Mouse (Mus musculus) embryonic facial prominence, embryonic 12.5 days (tissue): ENCODE results near the gene Cntnap5a. TPM values are rescaled to one million over a fixed set of nuclear protein-coding genes. Genes with fewer than 3 reads are reported as not detected.

Source experiments
- ATAC-seq: fragments of 200-750 bp; cut with Nextera tagmentation; 2 replicates; pipeline ENCODE4 v1.8.0; 2017; ENCODE audit not compliant: insufficient number of reproducible peaks, insufficient read depth, low FRiP score, low TSS enrichment
- H3K27ac ChIP-seq: fragments of 300-500 bp; sonication (generic); 2 replicates; pipeline ENCODE4 v1.5.1; 2016; ENCODE audit warnings: mild to moderate bottlenecking
- H3K27me3 ChIP-seq: fragments of 300-500 bp; sonication (generic); 2 replicates; pipeline ENCODE4 v1.6.1; 2016; ENCODE audit warnings: mild to moderate bottlenecking, moderate library complexity
- H3K36me3 ChIP-seq: fragments of 300-500 bp; sonication (generic); 2 replicates; pipeline ENCODE4 v1.6.1; 2016; ENCODE audit warnings: mild to moderate bottlenecking
- H3K4me1 ChIP-seq: fragments of 300-500 bp; sonication (generic); 2 replicates; pipeline ENCODE4 v1.6.1; 2016
- H3K4me2 ChIP-seq: fragments of 300-500 bp; sonication (generic); replicated peaks from 2 replicates; pipeline ENCODE4 v1.6.1; 2016; ENCODE audit warnings: mild to moderate bottlenecking, moderate library complexity
- H3K4me3 ChIP-seq: fragments of 300-500 bp; sonication (generic); 2 replicates; pipeline ENCODE4 v1.5.1; 2016; ENCODE audit warnings: mild to moderate bottlenecking
- H3K9ac ChIP-seq: fragments of 300-500 bp; sonication (generic); 2 replicates; pipeline ENCODE4 v1.6.1; 2016; ENCODE audit warnings: mild to moderate bottlenecking, moderate library complexity
- H3K9me3 ChIP-seq: fragments of 300-500 bp; sonication (generic); 2 replicates; pipeline ENCODE4 v1.6.1; 2016; ENCODE audit warnings: mild to moderate bottlenecking, moderate library complexity
- WGBS: fragments of 180-500 bp; shearing (Covaris S2); methylation state at CpG from one replicate; pipeline ENCODE4 v1.1.7; 2016; 5-methylcytosine and 5-hydroxymethylcytosine counted together
- polyA plus RNA-seq: library from polyadenylated mRNA; unstranded; fragments of >200 nt; fragmentation: Nextera tagmentation; extraction: Ambion mirVana; gene quantifications from 2 replicates; pipeline ENCODE4 v1.2.1, GENCODE M21; 2016

Cntnap5a gene
- polyA plus RNA-seq, 1 experiment from 2014 or later = 0.04 TPM

GRCm38 (mm10) chr1:115925953-115926665 lies 241.6 kb downstream of the Cntnap5a start:
- no peak overlapping the region for H3K9ac ChIP-seq
- WGBS = 69% methylated on average over 1 of the region's 1 CpGs
- H3K9me3 ChIP-seq = no peaks in the 10 kb centered on the region
- no peak for ATAC-seq
- no peaks in the 10 kb centered on the region for H3K4me1 ChIP-seq
- H3K4me3 ChIP-seq = no peak overlapping the region
- H3K27me3 ChIP-seq = no peaks in the 10 kb centered on the region
- no peak overlapping the region for H3K27ac ChIP-seq
- no peaks in the 10 kb centered on the region for H3K36me3 ChIP-seq
- no peak overlapping the region for H3K4me2 ChIP-seq

- H3K27ac ChIP-seq = no peak overlapping the region
- H3K9me3 ChIP-seq = no peaks in the 10 kb centered on the region
- no peaks in the 10 kb centered on the region for H3K36me3 ChIP-seq
- H3K9ac ChIP-seq = no peak overlapping the region
- WGBS = 17% methylated on average over 1 of the region's 1 CpGs
- H3K27me3 ChIP-seq = no peaks in the 10 kb centered on the region
- H3K4me1 ChIP-seq = no peaks in the 10 kb centered on the region
- no peak overlapping the region for H3K4me2 ChIP-seq
- ATAC-seq = no peak
- no peak overlapping the region for H3K4me3 ChIP-seq
Measured at GRCm38 (mm10) chr1:115932045-115932444, 247.5 kb downstream of the Cntnap5a start.

GRCm38 (mm10) chr1:115945892-115946291 lies 261.3 kb downstream of the Cntnap5a start:
- no peaks in the 10 kb centered on the region for H3K27me3 ChIP-seq
- H3K4me2 ChIP-seq = no peak overlapping the region
- H3K9me3 ChIP-seq = no peaks in the 10 kb centered on the region
- ATAC-seq = no peak
- no peak overlapping the region for H3K9ac ChIP-seq
- H3K4me1 ChIP-seq = no peaks in the 10 kb centered on the region
- no peaks in the 10 kb centered on the region for H3K36me3 ChIP-seq
- H3K27ac ChIP-seq = no peak overlapping the region
- 81% methylated on average over 3 of the region's 3 CpGs for WGBS
- H3K4me3 ChIP-seq = no peak overlapping the region

DNA sequence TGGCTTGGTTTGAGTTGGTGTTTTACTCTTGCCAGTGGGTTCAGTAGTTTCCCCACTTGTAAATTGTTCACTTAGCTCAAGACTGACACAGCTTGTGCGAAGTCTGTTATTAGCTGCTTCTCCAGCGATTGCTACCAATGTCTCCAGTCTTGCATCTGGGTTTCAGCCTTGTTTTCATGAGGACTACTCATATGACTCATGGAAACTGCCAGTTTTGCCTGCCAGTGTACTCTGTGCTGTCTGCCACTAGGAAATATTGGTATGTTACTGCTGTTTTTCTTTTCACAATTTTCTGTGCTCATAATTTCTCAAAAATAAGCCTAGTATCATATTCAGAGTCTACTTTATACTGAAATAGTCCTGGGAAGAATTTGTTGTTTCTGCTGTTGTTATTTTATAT lies 272.0 kb downstream of the Cntnap5a start:
- Histone ChIP-seq H3K9me3 (no peaks in the 10 kb centered on the region), H3K27ac (no peak overlapping the region), H3K36me3 (no peaks in the 10 kb centered on the region), H3K4me1 (no peaks in the 10 kb centered on the region), H3K4me3 (no peak overlapping the region), H3K4me2 (no peak overlapping the region), H3K27me3 (no peaks in the 10 kb centered on the region), H3K9ac (no peak overlapping the region)
- no peak for ATAC-seq
- 93% methylated on average over 2 of the region's 2 CpGs for whole genome bisulfite sequencing

GRCm38 (mm10) chr1:115964993-115965575 lies 280.5 kb downstream of the Cntnap5a start:
- ATAC-seq = no peak
- H3K4me3 ChIP-seq = no peak overlapping the region
- no peak overlapping the region for H3K4me2 ChIP-seq
- no peaks in the 10 kb centered on the region for H3K4me1 ChIP-seq
- no peak overlapping the region for H3K9ac ChIP-seq
- no peaks in the 10 kb centered on the region for H3K9me3 ChIP-seq
- no peak overlapping the region for H3K27ac ChIP-seq
- H3K36me3 ChIP-seq = no peaks in the 10 kb centered on the region
- H3K27me3 ChIP-seq = no peaks in the 10 kb centered on the region
- 85% methylated on average over 4 of the region's 4 CpGs for WGBS

DNA sequence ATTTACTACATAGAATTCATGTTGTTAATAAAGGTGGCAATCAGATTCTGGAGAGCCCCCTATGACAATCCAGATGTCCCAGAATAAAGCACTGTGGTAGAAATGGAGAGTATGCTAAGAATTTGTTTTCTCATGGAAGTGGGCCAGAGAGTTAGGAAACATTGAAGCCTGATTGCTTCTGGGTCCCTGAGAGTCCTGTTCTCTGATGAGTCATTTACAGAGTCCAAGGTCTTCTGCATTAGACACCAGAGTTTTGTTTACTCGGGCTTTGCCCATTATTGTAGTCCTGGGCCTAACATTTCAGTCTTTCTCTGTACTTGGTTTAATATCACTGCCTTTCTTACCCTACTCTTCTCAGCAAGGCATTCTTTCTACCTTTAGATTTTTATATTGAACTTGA lies 305.6 kb downstream of the Cntnap5a start:
- Histone ChIP-seq H3K4me2 (no peak overlapping the region), H3K9me3 (no peaks in the 10 kb centered on the region), H3K4me1 (no peaks in the 10 kb centered on the region), H3K36me3 (no peaks in the 10 kb centered on the region), H3K27me3 (no peaks in the 10 kb centered on the region), H3K27ac (no peak overlapping the region), H3K4me3 (no peak overlapping the region), H3K9ac (no peak overlapping the region)
- ATAC-seq = no peak
- WGBS = 95% methylated on average over 1 of the region's 1 CpGs

DNA sequence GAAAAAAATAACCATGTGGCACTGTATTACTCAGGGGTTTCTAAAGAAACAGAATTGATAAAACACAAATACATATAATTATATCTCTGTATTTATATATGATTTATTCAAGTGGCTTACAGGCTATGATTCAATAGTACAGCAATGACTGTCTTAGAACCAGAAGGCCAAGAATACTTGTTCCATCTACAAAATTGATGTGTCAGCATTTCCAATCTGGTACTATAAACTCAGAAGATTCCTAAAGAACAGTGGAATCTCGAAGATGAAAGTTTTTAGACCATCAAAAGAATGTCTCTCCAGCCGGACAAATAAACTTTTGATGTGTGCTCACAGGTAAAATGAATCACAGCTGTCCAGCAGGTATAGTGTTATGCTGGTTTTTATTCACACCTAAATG lies 331.2 kb downstream of the Cntnap5a start:
- Histone ChIP-seq H3K27me3 (no peaks in the 10 kb centered on the region), H3K9ac (no peak overlapping the region), H3K36me3 (no peaks in the 10 kb centered on the region), H3K4me3 (no peak overlapping the region), H3K27ac (no peak overlapping the region), H3K4me2 (no peak overlapping the region), H3K9me3 (no peaks in the 10 kb centered on the region), H3K4me1 (no peaks in the 10 kb centered on the region)
- 80% methylated on average over 2 of the region's 2 CpGs for WGBS
- ATAC-seq = no peak

DNA sequence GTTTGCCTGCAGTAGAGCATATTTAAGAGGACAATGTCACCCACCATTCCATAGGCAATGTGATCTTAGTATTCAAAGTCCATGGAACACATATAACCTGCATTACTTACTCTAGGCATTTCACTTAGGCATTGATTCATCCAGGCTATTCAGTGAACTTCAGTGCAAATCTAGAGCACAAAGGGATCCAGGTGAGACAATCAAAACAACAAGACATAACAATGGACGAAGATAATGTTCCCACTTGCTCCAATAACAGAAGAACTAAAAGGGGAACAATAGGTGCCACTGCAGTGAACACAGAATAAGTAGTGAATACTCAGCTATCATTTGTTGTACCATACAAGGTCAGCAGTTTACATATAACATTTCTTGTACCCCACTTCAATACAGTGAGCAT lies 345.1 kb downstream of the Cntnap5a start:
- Histone ChIP-seq H3K4me2 (no peak overlapping the region), H3K36me3 (no peaks in the 10 kb centered on the region), H3K27ac (no peak overlapping the region), H3K4me3 (no peak overlapping the region), H3K9me3 (no peaks in the 10 kb centered on the region), H3K27me3 (no peaks in the 10 kb centered on the region), H3K9ac (no peak overlapping the region), H3K4me1 (no peaks in the 10 kb centered on the region)
- ATAC-seq = no peak
- 80% methylated on average over 1 of the region's 1 CpGs for WGBS

- Histone ChIP-seq H3K9me3 (no peaks in the 10 kb centered on the region), H3K9ac (no peak overlapping the region), H3K36me3 (no peaks in the 10 kb centered on the region), H3K4me3 (no peak overlapping the region), H3K27me3 (no peaks in the 10 kb centered on the region), H3K4me2 (no peak overlapping the region), H3K4me1 (no peaks in the 10 kb centered on the region), H3K27ac (no peak overlapping the region)
- WGBS = 59% methylated on average over 1 of the region's 1 CpGs
- ATAC-seq = no peak
Measured at GRCm38 (mm10) chr1:116035897-116036296, 351.3 kb downstream of the Cntnap5a start.

GRCm38 (mm10) chr1:116036894-116037293 lies 352.3 kb downstream of the Cntnap5a start:
- H3K27ac ChIP-seq = no peak overlapping the region
- H3K9me3 ChIP-seq = no peaks in the 10 kb centered on the region
- no peaks in the 10 kb centered on the region for H3K27me3 ChIP-seq
- no peak for ATAC-seq
- H3K4me2 ChIP-seq = no peak overlapping the region
- H3K4me3 ChIP-seq = no peak overlapping the region
- 85% methylated on average over 2 of the region's 2 CpGs for WGBS
- H3K4me1 ChIP-seq = no peaks in the 10 kb centered on the region
- H3K36me3 ChIP-seq = no peaks in the 10 kb centered on the region
- no peak overlapping the region for H3K9ac ChIP-seq

DNA sequence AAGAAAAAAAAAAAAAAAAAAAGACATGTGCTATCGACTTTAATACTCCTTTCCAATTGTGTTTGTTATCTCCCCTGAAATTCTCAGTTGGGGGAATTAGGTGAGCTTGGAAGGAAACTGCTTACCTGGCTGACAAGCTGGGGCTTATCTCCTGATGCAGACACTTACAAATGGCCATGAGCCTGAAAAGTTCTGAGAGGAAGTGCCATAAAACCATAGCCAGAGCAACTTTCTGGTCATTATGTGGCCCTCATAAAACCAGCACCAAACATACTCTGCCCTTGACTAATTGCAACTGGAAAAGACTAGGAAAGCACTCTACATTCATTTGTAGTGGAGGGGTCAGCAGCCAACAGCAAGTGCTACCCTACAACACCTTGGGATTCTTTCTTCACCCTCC lies 359.5 kb downstream of the Cntnap5a start:
- Histone ChIP-seq H3K4me1 (no peaks in the 10 kb centered on the region), H3K27me3 (no peaks in the 10 kb centered on the region), H3K27ac (no peak overlapping the region), H3K4me3 (no peak overlapping the region), H3K4me2 (no peak overlapping the region), H3K36me3 (no peaks in the 10 kb centered on the region), H3K9ac (no peak overlapping the region), H3K9me3 (no peaks in the 10 kb centered on the region)
- WGBS = 39% methylated on average over 1 of the region's 1 CpGs
- ATAC-seq = no peak

- H3K4me3 ChIP-seq = no peak overlapping the region
- H3K27me3 ChIP-seq = no peaks in the 10 kb centered on the region
- H3K36me3 ChIP-seq = no peaks in the 10 kb centered on the region
- no peak overlapping the region for H3K4me2 ChIP-seq
- H3K27ac ChIP-seq = no peak overlapping the region
- WGBS = 66% methylated on average over 3 of the region's 3 CpGs
- ATAC-seq = no peak
- H3K4me1 ChIP-seq = no peaks in the 10 kb centered on the region
- H3K9ac ChIP-seq = no peak overlapping the region
- H3K9me3 ChIP-seq = no peaks in the 10 kb centered on the region
Measured at GRCm38 (mm10) chr1:116107010-116107723, 422.6 kb downstream of the Cntnap5a start.
